Mouse (Mus musculus): ENCODE measurements around the gene Lrrc4.

- no peak for TF ChIP-seq CTCF (IDR thresholded peaks at IDR 0.05; ENCODE audit: insufficient read depth, low read depth, low read length)
- no peak for TF ChIP-seq POLR2A (IDR thresholded peaks at IDR 0.05; ENCODE audit: insufficient read depth, low read depth, low read length)
Measured at GRCm38 (mm10) chr6:28783953-28784352, 47.6 kb downstream of the Lrrc4 start.
